Mouse (Mus musculus) cerebellum, adult 2 months (tissue): ENCODE results near the gene Sept3.

Source experiments
- CTCF ChIP-seq: fragments of 200-500 bp; IDR thresholded peaks from 2 replicates; pipeline ENCODE4 v1.5.1; 2011; ENCODE audit warnings: low read depth, mild to moderate bottlenecking, control low read depth, low read length, moderate library complexity, borderline replicate concordance; ENCODE audit not compliant: insufficient read depth
- POLR2A ChIP-seq: fragments of 200-500 bp; IDR thresholded peaks from 2 replicates; pipeline ENCODE4 v1.6.1; 2011; ENCODE audit warnings: low read length, control low read depth, borderline replicate concordance; ENCODE audit not compliant: insufficient read depth

DNA sequence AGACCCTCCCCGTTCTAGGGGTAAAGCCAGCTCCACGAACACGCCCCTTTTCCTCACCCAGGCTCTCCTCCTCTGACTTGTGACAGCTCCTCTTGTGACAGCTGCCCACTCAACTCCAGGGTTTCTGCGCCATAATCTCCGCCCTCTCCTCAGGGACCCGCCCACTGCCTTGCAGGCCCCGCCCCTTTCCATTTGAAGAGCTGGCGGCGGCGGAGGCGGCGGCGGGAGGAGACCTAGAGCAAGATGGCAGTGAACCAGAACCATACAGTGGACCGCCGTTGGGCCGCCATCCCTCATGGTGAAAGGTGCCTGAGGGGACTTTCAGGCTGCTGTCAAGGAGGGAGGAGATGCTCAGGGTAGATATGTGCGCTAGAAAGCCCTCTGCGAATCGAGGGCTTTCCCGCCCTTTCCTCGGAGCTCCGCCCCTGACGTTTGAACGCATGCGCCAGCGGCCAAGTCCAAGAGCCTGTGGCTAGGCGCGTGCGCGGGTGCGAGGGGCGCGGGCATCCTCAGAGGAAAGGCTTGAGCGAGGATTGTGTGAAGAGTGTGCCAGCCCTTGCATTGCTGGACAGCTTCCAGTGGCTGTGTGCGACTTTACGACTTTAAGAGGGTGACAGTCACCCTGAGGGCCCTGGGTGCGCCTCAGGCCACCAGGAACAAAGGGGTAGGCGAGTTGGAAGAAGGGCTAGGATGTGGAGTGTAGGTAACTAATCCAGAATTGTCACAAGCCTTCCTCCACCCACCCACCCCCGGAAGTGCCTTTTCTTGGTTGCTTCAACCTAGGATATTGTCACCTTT, 24.3 kb downstream of the Sept3 start, which contains the start of gene Wbp2nl:
- TF ChIP-seq POLR2A = no peak
- TF ChIP-seq CTCF = no peak
